Mouse (Mus musculus): ENCODE data around the gene Pacsin2. TPM values are rescaled to one million over a fixed set of nuclear protein-coding genes. Genes with fewer than 3 reads are reported as not detected.
"Not testable (repeated sequence)": the region's sequence is repeated elsewhere in the genome, so short reads cannot be mapped to it uniquely, and the experiment has no call there.

Pacsin2 gene
- total RNA-seq (2021) = 100 to 1,000 TPM; 105 to 116 TPM
- long read RNA-seq, experiment 1, transcript Pacsin2-203 (11 exons, 3,693 nt) = major isoform, 23 of 117 reads
- long read RNA-seq, experiment 1, partial matches to known transcripts = 15 of 117 reads
- long read RNA-seq, experiment 1, other reads (novel, unspliced or antisense) = 77 of 117 reads
- long read RNA-seq, experiment 2, transcript Pacsin2-203 (11 exons, 3,693 nt) = major isoform, 14 of 95 reads
- long read RNA-seq, experiment 2, partial matches to known transcripts = 14 of 95 reads
- long read RNA-seq, experiment 2, other reads (novel, unspliced or antisense) = 66 of 95 reads

- DNase-seq (ENCODE audit: low spot score in 2 of 2) = peak; percentile 92 to 97
Observed at GRCm38 (mm10) chr15:83464083-83464904, at the start of gene Pacsin2. Gene Pacsin2, minus strand, starts transcription at chr15:83464606.

- DNase-seq (ENCODE audit: low spot score in 2 of 2) = no peak
Observed at GRCm38 (mm10) chr15:83512489-83513281, 48.3 kb upstream of the Pacsin2 start.

GRCm38 (mm10) chr15:83510805-83511405 lies 46.5 kb upstream of the Pacsin2 start, which contains the start of gene Ttll1:
Gene Ttll1, minus strand, starts transcription at chr15:83510893.
- DNase-seq (ENCODE audit: low spot score in 2 of 2) = peak; percentile 90 to 94

GRCm38 (mm10) chr15:83509950-83510804 lies 45.8 kb upstream of the Pacsin2 start:
- no peak for DNase-seq (ENCODE audit: low spot score in 2 of 2)

GRCm38 (mm10) chr15:83501483-83501882 lies 37.1 kb upstream of the Pacsin2 start:
- not testable (repeated sequence) for DNase-seq (ENCODE audit: low spot score in 2 of 2)

- DNase-seq (ENCODE audit: low spot score in 2 of 2) = peak in 1 of 2 experiments; percentile 31
Observed at GRCm38 (mm10) chr15:83500352-83500751, 35.9 kb upstream of the Pacsin2 start.

- no peak for DNase-seq (ENCODE audit: low spot score in 2 of 2)
Observed at GRCm38 (mm10) chr15:83499211-83499755, 34.9 kb upstream of the Pacsin2 start.

- no peak for DNase-seq (ENCODE audit: low spot score in 2 of 2)
Observed at GRCm38 (mm10) chr15:83497299-83497698, 32.9 kb upstream of the Pacsin2 start.

GRCm38 (mm10) chr15:83495787-83496367 lies 31.5 kb upstream of the Pacsin2 start:
- no peak for DNase-seq (ENCODE audit: low spot score in 2 of 2)

- DNase-seq (ENCODE audit: low spot score in 2 of 2) = no peak
Observed at GRCm38 (mm10) chr15:83495195-83495594, 30.8 kb upstream of the Pacsin2 start.

- no peak for DNase-seq (ENCODE audit: low spot score in 2 of 2)
Observed at GRCm38 (mm10) chr15:83494572-83494920, 30.1 kb upstream of the Pacsin2 start.

- DNase-seq (ENCODE audit: low spot score in 2 of 2) = no peak
Observed at GRCm38 (mm10) chr15:83493856-83494571, 29.6 kb upstream of the Pacsin2 start.

GRCm38 (mm10) chr15:83491891-83492290 lies 27.5 kb upstream of the Pacsin2 start:
- DNase-seq (ENCODE audit: low spot score in 2 of 2) = no peak

GRCm38 (mm10) chr15:83489471-83489870 lies 25.1 kb upstream of the Pacsin2 start:
- DNase-seq (ENCODE audit: low spot score in 2 of 2) = no peak

- DNase-seq (ENCODE audit: low spot score in 2 of 2) = peak in 1 of 2 experiments; percentile 44
Observed at GRCm38 (mm10) chr15:83487477-83488115, 23.2 kb upstream of the Pacsin2 start.

- no peak for DNase-seq (ENCODE audit: low spot score in 2 of 2)
Observed at GRCm38 (mm10) chr15:83484311-83484710, 19.9 kb upstream of the Pacsin2 start.

- DNase-seq (ENCODE audit: low spot score in 2 of 2) = no peak
Observed at GRCm38 (mm10) chr15:83483482-83483881, 19.1 kb upstream of the Pacsin2 start.

- DNase-seq (ENCODE audit: low spot score in 2 of 2) = no peak
Observed at GRCm38 (mm10) chr15:83482645-83483224, 18.3 kb upstream of the Pacsin2 start.

Data from left cerebral cortex, adult 18-20 months (tissue).